12 mouse cellular contexts compared by ENCODE assay signal in genomic region chr8:123156070-123156773, GRCm38 (mm10). TPM values are rescaled to one million over a fixed set of nuclear protein-coding genes. Genes with fewer than 3 reads are reported as not detected.
DNase-seq lines count a peak whose midpoint lies in the region; ATAC-seq lines count a peak whose summit lies in the region.
"Had no signal": no experiment of that assay in that cellular context is flagged by ENCODE, and none has a peak within 500 bp of the region (broad histone marks: within the 10 kb centered on the region; RNA-seq: fewer than 3 reads in every experiment).

No protein-coding gene starts in this region.

- H3K4me1 ChIP-seq in kidney, embryonic 16.5 days (ENCODE audit: insufficient read depth, low read length) = peaks cover 4% of the 10 kb centered on the region; the same call in 1 of the 2 replicates
- H3K4me1 ChIP-seq in embryonic facial prominence, embryonic 10.5 days = peaks cover 28% of the 10 kb centered on the region
- peaks cover 25% of the 10 kb centered on the region for H3K4me1 ChIP-seq in limb, embryonic 13.5 days
- no peaks in the 10 kb centered on the region for H3K4me1 ChIP-seq in neural tube, embryonic 15.5 days
- no peaks in the 10 kb centered on the region; the same call in 1 of the 2 replicates for H3K4me1 ChIP-seq in hindbrain, embryonic 16.5 days (ENCODE audit: control insufficient read depth, insufficient read depth, low read depth, low read length)
- H3K4me1 ChIP-seq: forebrain, embryonic 15.5 days had no signal

- no peak for DNase-seq in kidney, adult 11 months
- DNase-seq in embryonic facial prominence, embryonic 10.5 days (ENCODE audit: low spot score) = no peak
- DNase-seq in spleen, postnatal 36 days (ENCODE audit: low spot score in 2 of 2) = peak; percentile 23 to 43
- DNase-seq: cerebellum, postnatal 36 days; kidney, adult 9 months; layer of hippocampus, postnatal 36 days; lung, postnatal 14 days had no signal

- no peak overlapping the region for H3K9ac ChIP-seq in kidney, embryonic 16.5 days (replicated peaks; ENCODE audit: low read length)
- no peak overlapping the region for H3K9ac ChIP-seq in limb, embryonic 13.5 days
- H3K9ac ChIP-seq in neural tube, embryonic 15.5 days (replicated peaks) = no peak overlapping the region
- no peak overlapping the region for H3K9ac ChIP-seq in hindbrain, embryonic 16.5 days (ENCODE audit: low read depth, low read length)
- H3K9ac ChIP-seq: forebrain, embryonic 15.5 days had no signal

- no peaks in the 10 kb centered on the region for H3K27me3 ChIP-seq in kidney, embryonic 16.5 days (ENCODE audit: insufficient read depth, low read length)
- H3K27me3 ChIP-seq in embryonic facial prominence, embryonic 10.5 days (replicated peaks; ENCODE audit: low read depth, poor library complexity, severe bottlenecking) = no peaks in the 10 kb centered on the region
- H3K27me3 ChIP-seq in limb, embryonic 13.5 days = no peaks in the 10 kb centered on the region
- no peaks in the 10 kb centered on the region for H3K27me3 ChIP-seq in neural tube, embryonic 15.5 days (replicated peaks)
- H3K27me3 ChIP-seq in hindbrain, embryonic 16.5 days (replicated peaks; ENCODE audit: control insufficient read depth, insufficient read depth, low read length) = no peaks in the 10 kb centered on the region
- H3K27me3 ChIP-seq: forebrain, embryonic 15.5 days had no signal

- H3K27ac ChIP-seq in kidney, embryonic 16.5 days (ENCODE audit: low read length) = no peak overlapping the region
- H3K27ac ChIP-seq in embryonic facial prominence, embryonic 10.5 days (replicated peaks) = 0 out of 2 replicates have a peak overlapping the region, but pooled peaks have one; percentile 72
- no peak overlapping the region for H3K27ac ChIP-seq in limb, embryonic 13.5 days
- H3K27ac ChIP-seq in neural tube, embryonic 15.5 days (replicated peaks) = no peak overlapping the region
- H3K27ac ChIP-seq in hindbrain, embryonic 16.5 days (ENCODE audit: low read depth, low read length) = no peak overlapping the region
- H3K27ac ChIP-seq: forebrain, embryonic 15.5 days had no signal

- 79% methylated on average over 9 of the region's 9 CpGs for WGBS in kidney, embryonic 16.5 days
- WGBS in embryonic facial prominence, embryonic 10.5 days = 80% methylated on average over 9 of the region's 9 CpGs
- 75% methylated on average over 9 of the region's 9 CpGs for WGBS in limb, embryonic 13.5 days
- WGBS in neural tube, embryonic 15.5 days = 80% methylated on average over 9 of the region's 9 CpGs
- 86% methylated on average over 9 of the region's 9 CpGs for WGBS in hindbrain, embryonic 16.5 days

- ATAC-seq in kidney, embryonic 16.5 days (ENCODE audit: low FRiP score, low TSS enrichment) = 0 out of 2 replicates have a peak, but pooled peaks have one; percentile 10
- peak; percentile 64; the same call in 1 of the 2 replicates for ATAC-seq in limb, embryonic 13.5 days (ENCODE audit: low FRiP score, low read depth)
- no peak for ATAC-seq in neural tube, embryonic 15.5 days (ENCODE audit: low FRiP score)
- no peak for ATAC-seq in hindbrain, embryonic 16.5 days
- ATAC-seq: forebrain, embryonic 15.5 days had no signal

- no peaks in the 10 kb centered on the region for H3K36me3 ChIP-seq in kidney, embryonic 16.5 days (ENCODE audit: insufficient read depth, low read length)
- no peaks in the 10 kb centered on the region for H3K36me3 ChIP-seq in embryonic facial prominence, embryonic 10.5 days (replicated peaks)
- H3K36me3 ChIP-seq in limb, embryonic 13.5 days = no peaks in the 10 kb centered on the region
- no peaks in the 10 kb centered on the region for H3K36me3 ChIP-seq in neural tube, embryonic 15.5 days
- no peaks in the 10 kb centered on the region for H3K36me3 ChIP-seq in hindbrain, embryonic 16.5 days (ENCODE audit: control insufficient read depth, insufficient read depth, low read length)
- H3K36me3 ChIP-seq: forebrain, embryonic 15.5 days had no signal

- H3K4me3 ChIP-seq in kidney, embryonic 16.5 days (ENCODE audit: low read length) = no peak overlapping the region
- no peak overlapping the region for H3K4me3 ChIP-seq in embryonic facial prominence, embryonic 10.5 days
- no peak overlapping the region for H3K4me3 ChIP-seq in limb, embryonic 13.5 days
- H3K4me3 ChIP-seq in neural tube, embryonic 15.5 days (replicated peaks) = no peak overlapping the region
- no peak overlapping the region for H3K4me3 ChIP-seq in hindbrain, embryonic 16.5 days (ENCODE audit: low read length)
- H3K4me3 ChIP-seq: forebrain, embryonic 15.5 days had no signal

- H3K9me3 ChIP-seq in kidney, embryonic 16.5 days (ENCODE audit: low read length) = no peaks in the 10 kb centered on the region
- no peaks in the 10 kb centered on the region for H3K9me3 ChIP-seq in embryonic facial prominence, embryonic 10.5 days
- H3K9me3 ChIP-seq in limb, embryonic 13.5 days = 0 out of 2 replicates have a peak, but pooled peaks cover 2% of the 10 kb centered on the region
- H3K9me3 ChIP-seq in neural tube, embryonic 15.5 days (replicated peaks) = no peaks in the 10 kb centered on the region
- no peaks in the 10 kb centered on the region for H3K9me3 ChIP-seq in hindbrain, embryonic 16.5 days (ENCODE audit: control insufficient read depth, low read length)
- H3K9me3 ChIP-seq: forebrain, embryonic 15.5 days had no signal

- no peak overlapping the region for H3K4me2 ChIP-seq in kidney, embryonic 16.5 days (replicated peaks; ENCODE audit: low read depth, low read length)
- 0 out of 2 replicates have a peak overlapping the region, but pooled peaks have one; percentile 7 for H3K4me2 ChIP-seq in limb, embryonic 13.5 days (replicated peaks)
- H3K4me2 ChIP-seq in neural tube, embryonic 15.5 days = no peak overlapping the region
- H3K4me2 ChIP-seq in hindbrain, embryonic 16.5 days (ENCODE audit: low read length) = no peak overlapping the region
- H3K4me2 ChIP-seq: forebrain, embryonic 15.5 days had no signal

RNA-seq across cellular contexts. Expression of gene Sult5a1, which starts 1.9 kb away (rescaled TPM):
- polyA plus RNA-seq in kidney, embryonic 16.5 days (2015; fragmentation: Nextera tagmentation; extraction: Ambion mirVana) = 10.5 and 12.6 TPM in 2 replicates
- polyA plus RNA-seq in embryonic facial prominence, embryonic 10.5 days (2016; fragmentation: Nextera tagmentation; extraction: Ambion mirVana) = 8.2 and 8.5 TPM in 2 replicates
- 26.1 and 30.6 TPM in 2 replicates for polyA plus RNA-seq in limb, embryonic 13.5 days (2015; fragmentation: Nextera tagmentation; extraction: Ambion mirVana)
- 2.2 and 3.4 TPM in 2 replicates for polyA plus RNA-seq in neural tube, embryonic 15.5 days (2015; fragmentation: Nextera tagmentation; extraction: Ambion mirVana)
- 1.8 and 2.5 TPM in 2 replicates for polyA plus RNA-seq in hindbrain, embryonic 16.5 days (2015; fragmentation: Nextera tagmentation; extraction: Ambion mirVana)

RNA-seq across cellular contexts. Expression of gene Dpep1, which starts 29.8 kb away (rescaled TPM):
- polyA plus RNA-seq in kidney, embryonic 16.5 days (2015; fragmentation: Nextera tagmentation; extraction: Ambion mirVana) = 9.6 and 11.8 TPM in 2 replicates
- 10.5 and 13.0 TPM in 2 replicates for polyA plus RNA-seq in embryonic facial prominence, embryonic 10.5 days (2016; fragmentation: Nextera tagmentation; extraction: Ambion mirVana)
- 2.4 and 2.5 TPM in 2 replicates for polyA plus RNA-seq in limb, embryonic 13.5 days (2015; fragmentation: Nextera tagmentation; extraction: Ambion mirVana)
- 0.41 and 1.1 TPM in 2 replicates for polyA plus RNA-seq in neural tube, embryonic 15.5 days (2015; fragmentation: Nextera tagmentation; extraction: Ambion mirVana)
- polyA plus RNA-seq in hindbrain, embryonic 16.5 days (2015; fragmentation: Nextera tagmentation; extraction: Ambion mirVana) = 0.68 and 0.72 TPM in 2 replicates

RNA-seq across cellular contexts. Expression of gene Cpne7, which starts 39.0 kb away (rescaled TPM):
- polyA plus RNA-seq in kidney, embryonic 16.5 days (2015; fragmentation: Nextera tagmentation; extraction: Ambion mirVana) = 1.8 and 2.1 TPM in 2 replicates
- 1.8 and 2.0 TPM in 2 replicates for polyA plus RNA-seq in embryonic facial prominence, embryonic 10.5 days (2016; fragmentation: Nextera tagmentation; extraction: Ambion mirVana)
- polyA plus RNA-seq in limb, embryonic 13.5 days (2015; fragmentation: Nextera tagmentation; extraction: Ambion mirVana) = 0.64 and 0.72 TPM in 2 replicates
- polyA plus RNA-seq in neural tube, embryonic 15.5 days (2015; fragmentation: Nextera tagmentation; extraction: Ambion mirVana) = 3.7 and 4.7 TPM in 2 replicates
- 5.9 and 8.6 TPM in 2 replicates for polyA plus RNA-seq in hindbrain, embryonic 16.5 days (2015; fragmentation: Nextera tagmentation; extraction: Ambion mirVana)

RNA-seq across cellular contexts. Expression of gene Rpl13, which starts 54.1 kb away (rescaled TPM):
- 1,084 and 1,349 TPM in 2 replicates for polyA plus RNA-seq in kidney, embryonic 16.5 days (2015; fragmentation: Nextera tagmentation; extraction: Ambion mirVana)
- polyA plus RNA-seq in embryonic facial prominence, embryonic 10.5 days (2016; fragmentation: Nextera tagmentation; extraction: Ambion mirVana) = 1,419 and 1,432 TPM in 2 replicates
- 1,375 and 1,469 TPM in 2 replicates for polyA plus RNA-seq in limb, embryonic 13.5 days (2015; fragmentation: Nextera tagmentation; extraction: Ambion mirVana)
- 659 and 826 TPM in 2 replicates for polyA plus RNA-seq in neural tube, embryonic 15.5 days (2015; fragmentation: Nextera tagmentation; extraction: Ambion mirVana)
- polyA plus RNA-seq in hindbrain, embryonic 16.5 days (2015; fragmentation: Nextera tagmentation; extraction: Ambion mirVana) = 588 and 678 TPM in 2 replicates

RNA-seq across cellular contexts. Expression of gene Chmp1a, which starts 56.3 kb away (rescaled TPM):
- polyA plus RNA-seq in kidney, embryonic 16.5 days (2015; fragmentation: Nextera tagmentation; extraction: Ambion mirVana) = 138 and 147 TPM in 2 replicates
- 131 and 136 TPM in 2 replicates for polyA plus RNA-seq in embryonic facial prominence, embryonic 10.5 days (2016; fragmentation: Nextera tagmentation; extraction: Ambion mirVana)
- polyA plus RNA-seq in limb, embryonic 13.5 days (2015; fragmentation: Nextera tagmentation; extraction: Ambion mirVana) = 151 and 155 TPM in 2 replicates
- 174 and 182 TPM in 2 replicates for polyA plus RNA-seq in neural tube, embryonic 15.5 days (2015; fragmentation: Nextera tagmentation; extraction: Ambion mirVana)
- 221 and 224 TPM in 2 replicates for polyA plus RNA-seq in hindbrain, embryonic 16.5 days (2015; fragmentation: Nextera tagmentation; extraction: Ambion mirVana)

Comparison
In these comparisons a context has a peak if more than half of its experiments do, and no peak if none do; other contexts are left out.
1. ATAC-seq: peak in kidney, embryonic 16.5 days (single experiment) and limb, embryonic 13.5 days (single experiment); none in neural tube, embryonic 15.5 days (single experiment) and hindbrain, embryonic 16.5 days (single experiment).
2. DNase-seq: peak in spleen, postnatal 36 days (2 of 2); none in kidney, adult 11 months (single experiment) and embryonic facial prominence, embryonic 10.5 days (single experiment).